Mouse (Mus musculus): ENCODE results near the gene Olfr215. TPM values are rescaled to one million over a fixed set of nuclear protein-coding genes. Genes with fewer than 3 reads are reported as not detected.
"Not testable (repeated sequence)": the region's sequence is repeated elsewhere in the genome, so short reads cannot be mapped to it uniquely, and the experiment has no call there.

Gene Olfr215
- polyA plus RNA-seq (2015; fragmentation: Nextera tagmentation; extraction: Ambion mirVana), result not detected in 2 replicates

DNA sequence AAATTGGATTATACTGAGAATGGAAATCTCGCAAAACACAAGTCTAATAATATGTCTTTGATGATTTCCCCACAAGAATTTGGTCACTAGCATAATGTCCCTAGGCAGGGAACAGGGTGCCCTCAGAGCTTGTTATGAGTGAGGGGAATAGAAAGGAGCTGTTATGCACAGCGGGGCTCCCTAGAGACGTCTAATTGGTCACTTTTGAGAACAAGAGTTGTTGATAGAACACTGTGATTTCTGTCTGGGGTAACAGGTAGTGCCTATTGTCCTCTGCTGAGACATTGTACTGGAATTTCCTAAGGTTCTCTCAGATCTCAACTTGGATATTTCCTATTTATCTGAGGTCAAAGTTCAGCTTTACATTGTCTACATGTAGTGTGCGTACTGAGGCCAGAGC lies at the start of gene Olfr215:
TSS of gene Olfr215 (minus strand) at position 101 of the 400 bp plus-strand sequence.
- DNase-seq (ENCODE audit: low spot score), result no peak

- peak; percentile 65 for DNase-seq (ENCODE audit: low spot score)
These were observed 48.1 kb upstream of the Olfr215 start for GRCm38 (mm10) chr6:116632129-116632528.

GRCm38 (mm10) chr6:116629766-116630165 lies 45.8 kb upstream of the Olfr215 start:
- no peak for DNase-seq (ENCODE audit: low spot score)

DNA sequence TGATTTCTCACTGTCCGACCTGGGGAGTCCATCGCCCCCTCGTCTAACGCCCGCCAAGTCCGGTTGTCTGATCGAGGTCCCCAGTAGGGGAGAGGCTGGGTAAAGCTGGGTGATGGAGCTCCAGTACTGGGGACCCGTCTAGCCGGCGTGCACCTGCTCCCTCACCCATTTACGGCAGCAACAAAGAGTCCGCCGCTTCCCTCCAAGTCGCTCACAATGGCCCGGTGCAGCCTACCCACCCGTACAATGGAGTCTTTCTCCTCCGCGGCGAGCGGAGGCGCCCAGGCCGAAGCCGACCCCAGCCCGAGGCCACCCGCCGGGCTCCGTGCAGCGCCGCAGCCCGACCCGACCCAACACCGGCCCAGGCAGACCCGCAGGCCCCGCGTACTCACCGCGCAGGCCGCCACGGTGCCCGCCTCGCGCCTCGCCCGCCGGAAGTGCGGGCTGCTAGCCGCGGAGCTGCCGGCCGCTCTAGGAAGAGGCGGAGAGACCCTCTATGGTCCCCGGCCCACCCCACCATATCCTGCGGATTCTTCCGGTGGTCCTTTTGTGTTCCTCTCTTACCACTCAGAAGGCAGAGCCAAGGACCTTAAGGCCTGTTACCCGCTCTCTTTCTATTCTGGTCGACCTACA lies 44.7 kb upstream of the Olfr215 start, which contains the start of gene Zfp422:
TSS of gene Zfp422 (minus strand) at position 461 of the 633 bp plus-strand sequence.
- peak; percentile 89 for DNase-seq (ENCODE audit: low spot score)

DNA sequence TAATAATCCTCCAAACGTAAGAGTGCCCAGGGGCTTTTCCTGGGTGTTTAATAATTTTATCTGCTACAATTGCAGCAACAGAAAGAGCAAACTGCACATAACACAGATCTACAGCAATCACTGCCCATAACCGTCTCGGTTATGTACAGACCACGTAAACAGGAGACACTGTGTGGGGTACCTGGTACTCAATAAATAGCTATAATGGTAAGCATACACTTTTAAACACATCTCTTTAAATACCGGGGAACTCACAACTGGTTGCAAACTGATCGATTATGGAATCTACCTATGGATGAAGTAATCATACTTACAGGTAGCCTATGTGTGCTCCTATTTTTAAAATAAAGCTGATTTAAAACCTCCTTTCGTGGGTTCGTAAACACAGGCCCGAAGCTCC lies 44.1 kb upstream of the Olfr215 start:
- no peak for DNase-seq (ENCODE audit: low spot score)

GRCm38 (mm10) chr6:116626417-116626816 lies 42.4 kb upstream of the Olfr215 start:
- not testable (repeated sequence) for DNase-seq (ENCODE audit: low spot score)

DNA sequence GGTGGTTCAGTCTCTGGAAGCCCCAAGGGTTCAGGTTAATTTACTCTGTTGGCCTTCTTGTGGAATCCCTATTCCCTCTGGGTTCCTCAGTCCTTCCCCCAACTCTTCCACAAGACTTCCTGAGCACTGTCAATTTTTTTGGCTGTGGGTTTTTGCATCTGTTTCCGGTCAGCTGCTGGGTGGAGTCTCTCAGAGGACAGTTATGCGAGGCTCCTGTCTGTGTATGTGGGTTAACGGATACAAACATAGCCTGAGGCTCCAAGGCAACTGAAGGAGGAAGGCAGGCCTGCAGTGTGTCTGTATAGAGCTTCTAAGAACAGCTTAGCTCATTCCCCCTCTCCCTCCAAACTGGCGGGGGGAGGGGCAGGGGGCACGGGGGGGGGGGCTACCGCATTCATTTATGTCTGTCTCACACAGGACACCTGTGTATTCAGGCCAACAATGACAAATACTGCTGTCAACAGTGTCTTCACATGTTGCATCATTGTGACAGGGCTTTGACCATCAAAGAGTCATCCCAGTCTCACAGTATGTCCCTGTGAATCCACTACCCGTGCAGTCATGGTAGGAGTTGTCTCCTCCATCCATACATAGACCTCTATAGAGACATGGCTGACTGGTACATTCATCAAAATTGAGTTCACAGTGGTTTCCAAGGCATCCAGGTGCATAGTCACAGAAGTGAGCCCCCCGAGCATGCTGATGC lies 37.5 kb upstream of the Olfr215 start:
- DNase-seq (ENCODE audit: low spot score), result peak; percentile 9

DNA sequence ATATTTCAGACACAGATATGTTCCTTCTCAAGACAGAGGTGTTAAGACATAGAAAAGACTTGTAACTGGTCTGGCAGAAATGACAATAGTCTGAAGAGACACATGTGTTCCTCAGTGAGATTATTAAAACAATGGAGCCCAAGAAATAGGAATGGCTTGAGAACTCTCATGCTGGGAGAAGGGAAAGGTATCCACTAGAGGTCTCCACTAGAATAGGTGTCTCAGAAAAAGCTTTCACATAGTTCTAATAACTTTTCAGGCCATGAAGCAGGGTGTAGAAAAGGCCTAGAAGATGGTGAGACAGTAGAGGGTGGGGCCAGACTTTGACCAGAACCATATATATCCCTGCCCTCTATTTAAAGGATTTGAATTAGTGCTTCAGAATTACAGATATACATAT lies 34.1 kb upstream of the Olfr215 start:
- DNase-seq (ENCODE audit: low spot score), result no peak

DNA sequence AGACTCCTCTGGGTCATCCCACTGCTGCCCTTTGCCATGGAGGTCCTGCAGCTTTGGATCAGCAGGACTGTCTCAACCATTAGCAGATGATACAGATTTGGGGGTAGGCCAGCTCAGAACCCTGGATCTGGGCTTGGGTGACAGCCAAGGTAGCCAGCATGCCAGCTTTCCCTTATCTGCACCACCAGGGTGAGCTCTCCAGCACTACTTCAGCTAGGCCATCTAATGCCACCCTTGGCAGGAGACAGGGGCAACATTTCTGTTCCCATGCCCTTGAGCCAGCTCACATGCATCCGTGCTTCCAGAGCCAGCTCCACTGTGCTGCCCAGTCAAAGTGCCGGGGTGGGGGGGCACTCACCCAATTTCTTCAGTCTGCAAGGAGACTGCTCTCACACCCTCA lies 31.7 kb upstream of the Olfr215 start:
- DNase-seq (ENCODE audit: low spot score), result no peak

GRCm38 (mm10) chr6:116607230-116607629 lies 23.2 kb upstream of the Olfr215 start:
- DNase-seq (ENCODE audit: low spot score), result no peak

GRCm38 (mm10) chr6:116600969-116601368 lies 17.0 kb upstream of the Olfr215 start:
- not testable (repeated sequence) for DNase-seq (ENCODE audit: low spot score)

- DNase-seq (ENCODE audit: low spot score), result peak; percentile 54
These were observed 14.2 kb downstream of the Olfr215 start for GRCm38 (mm10) chr6:116569834-116570233.

DNA sequence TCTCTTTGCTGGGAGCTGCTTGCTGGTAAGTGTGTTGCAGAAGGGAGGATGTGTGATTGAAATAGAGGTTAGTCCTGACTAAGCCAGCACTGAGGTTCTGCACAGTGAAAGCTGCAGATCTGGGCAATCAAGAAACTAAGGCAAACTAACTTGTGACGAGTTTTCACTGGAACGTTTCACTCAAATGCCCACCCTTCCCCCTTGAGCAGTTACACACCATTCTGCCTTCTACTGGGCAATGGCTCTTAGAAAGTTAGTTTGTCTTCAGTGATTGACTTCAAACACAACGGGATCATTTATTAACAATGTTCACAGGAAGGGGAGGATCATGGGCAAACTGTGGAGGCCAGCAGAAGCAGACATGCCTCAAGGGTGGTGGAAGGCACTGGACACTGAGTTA lies 29.0 kb downstream of the Olfr215 start:
- no peak for DNase-seq (ENCODE audit: low spot score)

DNA sequence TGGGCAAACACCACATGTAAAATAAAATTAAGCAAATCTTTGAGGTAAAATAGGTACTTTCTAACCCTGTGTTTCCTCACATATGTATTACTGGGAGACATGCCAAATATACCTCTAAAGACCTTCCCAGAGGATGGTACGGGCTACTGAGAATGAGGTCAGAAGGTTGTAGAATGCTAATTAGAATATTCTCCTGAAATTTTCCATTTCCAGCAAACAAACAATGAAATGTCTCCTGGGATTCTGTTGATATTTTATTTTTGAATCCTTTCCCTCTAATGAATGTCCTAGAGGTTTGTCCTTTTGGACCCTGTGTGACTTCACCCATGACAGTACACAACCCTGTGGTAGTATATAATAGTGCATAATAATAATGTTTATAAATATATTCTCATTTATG lies 30.1 kb downstream of the Olfr215 start, which contains the start of gene Olfr214:
TSS of gene Olfr214 (plus strand) at position 301 of the 400 bp plus-strand sequence.
- DNase-seq (ENCODE audit: low spot score), result no peak

GRCm38 (mm10) chr6:116550841-116551240 lies 33.2 kb downstream of the Olfr215 start, which contains the start of gene Gm5580:
TSS of gene Gm5580 (plus strand) at chr6:116551141.
- not testable (repeated sequence) for DNase-seq (ENCODE audit: low spot score)

- no peak for DNase-seq (ENCODE audit: low spot score)
These were observed 41.5 kb downstream of the Olfr215 start for GRCm38 (mm10) chr6:116542500-116542899.

- DNase-seq (ENCODE audit: low spot score), result no peak
These were observed 45.8 kb downstream of the Olfr215 start, which contains the start of gene Olfr213 for GRCm38 (mm10) chr6:116538156-116538555. TSS of gene Olfr213 (plus strand) at chr6:116538456.

Other genes with a start within 250 kb of the Olfr215 start
- gene March8, start 246.2 kb downstream of the Olfr215 start, polyA plus RNA-seq (2015; fragmentation: Nextera tagmentation; extraction: Ambion mirVana), result 5.7 and 6.6 TPM in 2 replicates
- 0.81 and 1.2 TPM in 2 replicates for gene Alox5, start 123.0 kb downstream of the Olfr215 start, polyA plus RNA-seq (2015; fragmentation: Nextera tagmentation; extraction: Ambion mirVana)
- not detected in 2 replicates for gene Olfr211, start 95.1 kb downstream of the Olfr215 start, polyA plus RNA-seq (2015; fragmentation: Nextera tagmentation; extraction: Ambion mirVana)
- not detected in 2 replicates for gene Olfr212, start 77.7 kb downstream of the Olfr215 start, polyA plus RNA-seq (2015; fragmentation: Nextera tagmentation; extraction: Ambion mirVana)
- not detected in 2 replicates for gene Olfr213, start 45.7 kb downstream of the Olfr215 start, polyA plus RNA-seq (2015; fragmentation: Nextera tagmentation; extraction: Ambion mirVana)
- 0.52 and 1.0 TPM in 2 replicates for gene Gm5580, start 33.1 kb downstream of the Olfr215 start, polyA plus RNA-seq (2015; fragmentation: Nextera tagmentation; extraction: Ambion mirVana)
- not detected in 2 replicates for gene Olfr214, start 30.0 kb downstream of the Olfr215 start, polyA plus RNA-seq (2015; fragmentation: Nextera tagmentation; extraction: Ambion mirVana)
- gene Zfp422, start 44.8 kb upstream of the Olfr215 start, polyA plus RNA-seq (2015; fragmentation: Nextera tagmentation; extraction: Ambion mirVana), result 160 and 169 TPM in 2 replicates
- gene Depp1, start 66.4 kb upstream of the Olfr215 start, polyA plus RNA-seq (2015; fragmentation: Nextera tagmentation; extraction: Ambion mirVana), result 10.3 and 10.5 TPM in 2 replicates
- gene Rassf4, start 89.8 kb upstream of the Olfr215 start, polyA plus RNA-seq (2015; fragmentation: Nextera tagmentation; extraction: Ambion mirVana), result 6.6 and 7.1 TPM in 2 replicates
- gene Tmem72, start 132.7 kb upstream of the Olfr215 start, polyA plus RNA-seq (2015; fragmentation: Nextera tagmentation; extraction: Ambion mirVana), result 0.04 TPM in 2 replicates